Mouse (Mus musculus) kidney, embryonic 15.5 days (tissue): ENCODE data around the gene Efhd2. TPM values are rescaled to one million over a fixed set of nuclear protein-coding genes. Genes with fewer than 3 reads are reported as not detected.
A peak's percentile ranks its signal among the peaks of the same experiment; 100 is the strongest.

Experiments used
- ATAC-seq: fragments of 200-750 bp; cut with Nextera tagmentation; replicated peaks from 2 replicates; pipeline ENCODE4 v1.8.0; 2017; ENCODE audit warnings: moderate TSS enrichment; ENCODE audit not compliant: low FRiP score
- H3K27ac ChIP-seq: fragments of 300-500 bp; sonication (generic); 2 replicates; pipeline ENCODE4 v1.5.1; 2015; ENCODE audit warnings: mild to moderate bottlenecking, inconsistent platforms
- H3K27me3 ChIP-seq: fragments of 300-500 bp; sonication (generic); 2 replicates; pipeline ENCODE4 v1.6.1; 2015; ENCODE audit warnings: inconsistent platforms
- H3K36me3 ChIP-seq: fragments of 300-500 bp; sonication (generic); 2 replicates; pipeline ENCODE4 v1.6.1; 2015; ENCODE audit warnings: inconsistent platforms
- H3K4me1 ChIP-seq: fragments of 300-500 bp; sonication (generic); 2 replicates; pipeline ENCODE4 v1.6.1; 2015; ENCODE audit warnings: inconsistent platforms
- H3K4me2 ChIP-seq: fragments of 300-500 bp; sonication (generic); 2 replicates; pipeline ENCODE4 v1.6.1; 2015; ENCODE audit warnings: moderate library complexity, mild to moderate bottlenecking, inconsistent platforms
- H3K4me3 ChIP-seq: fragments of 300-500 bp; sonication (generic); replicated peaks from 2 replicates; pipeline ENCODE4 v1.5.1; 2015; ENCODE audit warnings: mild to moderate bottlenecking, inconsistent platforms
- H3K9ac ChIP-seq: fragments of 300-500 bp; sonication (generic); 2 replicates; pipeline ENCODE4 v1.6.1; 2015; ENCODE audit warnings: mild to moderate bottlenecking, inconsistent platforms
- H3K9me3 ChIP-seq: fragments of 300-500 bp; sonication (generic); replicated peaks from 2 replicates; pipeline ENCODE4 v1.6.1; 2016; ENCODE audit warnings: inconsistent platforms
- WGBS: fragments of 180-500 bp; shearing (Covaris S2); methylation state at CpG from one replicate; pipeline ENCODE4 v1.1.7; 2015; ENCODE audit warnings: mixed read lengths; 5-methylcytosine and 5-hydroxymethylcytosine counted together
- polyA plus RNA-seq: library from polyadenylated mRNA; unstranded; fragments of >200 nt; fragmentation: Nextera tagmentation; extraction: Ambion mirVana; gene quantifications from 2 replicates; pipeline ENCODE4 v1.2.1, GENCODE M21; 2015

Gene Efhd2
- polyA plus RNA-seq: 53.9 and 56.7 TPM in 2 replicates

GRCm38 (mm10) chr4:141874601-141875460 lies at the start of gene Efhd2:
Gene Efhd2 (minus strand): TSS chr4:141874920.
- Histone ChIP-seq H3K27me3 (peaks cover 17% of the 10 kb centered on the region), H3K4me3 (peak within 1 kb of the TSS; percentile 71), H3K27ac (0 out of 2 replicates have a peak within 1 kb of the TSS, but pooled peaks have one; percentile 2), H3K36me3 (peaks cover 3% of the 10 kb centered on the region; the same call in 1 of the 2 replicates), H3K9me3 (no peaks in the 10 kb centered on the region), H3K4me2 (peak within 1 kb of the TSS; percentile 96), H3K9ac (peak within 1 kb of the TSS; percentile 53), H3K4me1 (peaks cover 49% of the 10 kb centered on the region)
- peak; percentile 93 for ATAC-seq
- WGBS: under 1% methylated on average over 73 of the region's 73 CpGs

GRCm38 (mm10) chr4:141923961-141924360 lies 49.2 kb upstream of the Efhd2 start:
- H3K4me2 ChIP-seq: no peak overlapping the region
- no peaks in the 10 kb centered on the region for H3K27me3 ChIP-seq
- H3K9me3 ChIP-seq: no peaks in the 10 kb centered on the region
- H3K36me3 ChIP-seq: no peaks in the 10 kb centered on the region
- no peak overlapping the region for H3K4me3 ChIP-seq
- H3K4me1 ChIP-seq: peaks cover 20% of the 10 kb centered on the region; the same call in 1 of the 2 replicates
- ATAC-seq: no peak
- 79% methylated on average over 11 of the region's 11 CpGs for WGBS
- H3K9ac ChIP-seq: no peak overlapping the region
- H3K27ac ChIP-seq: no peak overlapping the region

- 0 out of 2 replicates have a peak, but pooled peaks cover 2% of the 10 kb centered on the region for H3K27me3 ChIP-seq
- no peaks in the 10 kb centered on the region for H3K36me3 ChIP-seq
- H3K4me3 ChIP-seq: no peak overlapping the region
- no peak overlapping the region for H3K4me2 ChIP-seq
- 69% methylated on average over 10 of the region's 10 CpGs for WGBS
- no peak overlapping the region for H3K27ac ChIP-seq
- no peak for ATAC-seq
- no peak overlapping the region for H3K9ac ChIP-seq
- H3K4me1 ChIP-seq: peaks cover 20% of the 10 kb centered on the region
- no peaks in the 10 kb centered on the region for H3K9me3 ChIP-seq
Observed at GRCm38 (mm10) chr4:141920391-141920790, 45.7 kb upstream of the Efhd2 start.

- H3K27ac ChIP-seq: no peak overlapping the region
- peaks cover 28% of the 10 kb centered on the region for H3K4me1 ChIP-seq
- H3K9me3 ChIP-seq: no peaks in the 10 kb centered on the region
- no peak overlapping the region for H3K4me2 ChIP-seq
- 44% methylated on average over 7 of the region's 7 CpGs for WGBS
- ATAC-seq: no peak
- 0 out of 2 replicates have a peak, but pooled peaks cover 2% of the 10 kb centered on the region for H3K27me3 ChIP-seq
- no peak overlapping the region for H3K9ac ChIP-seq
- H3K36me3 ChIP-seq: no peaks in the 10 kb centered on the region
- no peak overlapping the region for H3K4me3 ChIP-seq
Observed at GRCm38 (mm10) chr4:141917735-141918419, 43.2 kb upstream of the Efhd2 start.

- Histone ChIP-seq H3K4me2 (no peak overlapping the region), H3K9ac (no peak overlapping the region), H3K4me3 (no peak overlapping the region), H3K4me1 (peaks cover 25% of the 10 kb centered on the region), H3K27ac (peak overlapping the region; percentile 38), H3K9me3 (no peaks in the 10 kb centered on the region), H3K27me3 (0 out of 2 replicates have a peak, but pooled peaks cover 2% of the 10 kb centered on the region), H3K36me3 (no peaks in the 10 kb centered on the region)
- WGBS: 43% methylated on average over 7 of the region's 7 CpGs
- no peak for ATAC-seq
Observed at GRCm38 (mm10) chr4:141914040-141914439, 39.3 kb upstream of the Efhd2 start.

- ATAC-seq: peak; percentile 55; the same call in 1 of the 2 replicates
- H3K36me3 ChIP-seq: no peaks in the 10 kb centered on the region
- H3K27me3 ChIP-seq: 0 out of 2 replicates have a peak, but pooled peaks cover 2% of the 10 kb centered on the region
- H3K9ac ChIP-seq: no peak overlapping the region
- no peak overlapping the region for H3K4me2 ChIP-seq
- H3K4me1 ChIP-seq: peaks cover 25% of the 10 kb centered on the region
- no peaks in the 10 kb centered on the region for H3K9me3 ChIP-seq
- 62% methylated on average over 13 of the region's 13 CpGs for WGBS
- H3K27ac ChIP-seq: peak overlapping the region; percentile 81
- no peak overlapping the region for H3K4me3 ChIP-seq
Observed at GRCm38 (mm10) chr4:141913201-141913993, 38.7 kb upstream of the Efhd2 start.

GRCm38 (mm10) chr4:141904710-141905109 lies 30.0 kb upstream of the Efhd2 start:
- Histone ChIP-seq H3K4me1 (peaks cover 10% of the 10 kb centered on the region), H3K4me2 (no peak overlapping the region), H3K27me3 (no peaks in the 10 kb centered on the region), H3K9me3 (no peaks in the 10 kb centered on the region), H3K36me3 (no peaks in the 10 kb centered on the region), H3K9ac (no peak overlapping the region), H3K4me3 (no peak overlapping the region), H3K27ac (no peak overlapping the region)
- ATAC-seq: no peak
- 76% methylated on average over 9 of the region's 9 CpGs for WGBS

GRCm38 (mm10) chr4:141902479-141902858 lies 27.7 kb upstream of the Efhd2 start:
- H3K4me2 ChIP-seq: no peak overlapping the region
- no peak overlapping the region for H3K27ac ChIP-seq
- no peak overlapping the region for H3K9ac ChIP-seq
- ATAC-seq: no peak
- no peaks in the 10 kb centered on the region for H3K27me3 ChIP-seq
- 84% methylated on average over 8 of the region's 8 CpGs for WGBS
- H3K4me3 ChIP-seq: no peak overlapping the region
- H3K36me3 ChIP-seq: no peaks in the 10 kb centered on the region
- H3K4me1 ChIP-seq: peaks cover 14% of the 10 kb centered on the region
- no peaks in the 10 kb centered on the region for H3K9me3 ChIP-seq

GRCm38 (mm10) chr4:141901711-141902478 lies 27.2 kb upstream of the Efhd2 start:
- 67% methylated on average over 17 of the region's 17 CpGs for WGBS
- Histone ChIP-seq H3K4me2 (no peak overlapping the region), H3K9ac (no peak overlapping the region), H3K9me3 (no peaks in the 10 kb centered on the region), H3K27ac (no peak overlapping the region), H3K27me3 (no peaks in the 10 kb centered on the region), H3K36me3 (no peaks in the 10 kb centered on the region), H3K4me1 (peaks cover 14% of the 10 kb centered on the region), H3K4me3 (no peak overlapping the region)
- ATAC-seq: peak; percentile 16; the same call in 1 of the 2 replicates

GRCm38 (mm10) chr4:141900421-141900820 lies 25.7 kb upstream of the Efhd2 start:
- H3K9me3 ChIP-seq: no peaks in the 10 kb centered on the region
- H3K27ac ChIP-seq: no peak overlapping the region
- no peaks in the 10 kb centered on the region for H3K36me3 ChIP-seq
- no peak overlapping the region for H3K4me3 ChIP-seq
- ATAC-seq: no peak
- no peak overlapping the region for H3K9ac ChIP-seq
- no peaks in the 10 kb centered on the region for H3K27me3 ChIP-seq
- H3K4me1 ChIP-seq: peaks cover 26% of the 10 kb centered on the region
- WGBS: 76% methylated on average over 11 of the region's 11 CpGs
- H3K4me2 ChIP-seq: no peak overlapping the region

GRCm38 (mm10) chr4:141899936-141900335 lies 25.2 kb upstream of the Efhd2 start:
- peaks cover 28% of the 10 kb centered on the region for H3K4me1 ChIP-seq

More at GRCm38 (mm10) chr4:141899936-141900335, 25.2 kb upstream of the Efhd2 start:
- no peaks in the 10 kb centered on the region for H3K9me3 ChIP-seq
- ATAC-seq: no peak
- peak overlapping the region; percentile 73 for H3K27ac ChIP-seq
- no peak overlapping the region for H3K9ac ChIP-seq
- H3K36me3 ChIP-seq: no peaks in the 10 kb centered on the region
- no peak overlapping the region for H3K4me2 ChIP-seq
- H3K27me3 ChIP-seq: no peaks in the 10 kb centered on the region
- 15% methylated on average over 7 of the region's 8 CpGs for WGBS
- H3K4me3 ChIP-seq: no peak overlapping the region
